Mouse (Mus musculus) lung, embryonic 14.5 days (tissue): ENCODE results near the gene Gm14851. TPM values are rescaled to one million over a fixed set of nuclear protein-coding genes. Genes with fewer than 3 reads are reported as not detected.
"Not testable (repeated sequence)": the region's sequence is repeated elsewhere in the genome, so short reads cannot be mapped to it uniquely, and the experiment has no call there.

Experiments
- ATAC-seq: fragments of 200-750 bp; cut with Nextera tagmentation; 2 replicates; pipeline ENCODE4 v1.8.0; 2017; ENCODE audit warnings: mild to moderate bottlenecking, moderate TSS enrichment, moderate library complexity; ENCODE audit not compliant: insufficient read depth
- DNase-seq: peaks from one replicate; pipeline ENCODE4 v3.0.0-alpha.2; 2015
- H3K27ac ChIP-seq: fragments of 300-500 bp; sonication (generic); 2 replicates; pipeline ENCODE4 v1.5.1; 2014; ENCODE audit warnings: low read depth, mild to moderate bottlenecking, moderate library complexity
- H3K27me3 ChIP-seq: fragments of 300-500 bp; sonication (generic); 2 replicates; pipeline ENCODE4 v1.6.1; 2014; ENCODE audit warnings: low read length, control low read depth; ENCODE audit not compliant: insufficient read depth
- H3K36me3 ChIP-seq: fragments of 300-500 bp; sonication (generic); 2 replicates; pipeline ENCODE4 v1.6.1; 2014; ENCODE audit warnings: control low read depth; ENCODE audit not compliant: insufficient read depth
- H3K4me1 ChIP-seq: fragments of 300-500 bp; sonication (generic); 2 replicates; pipeline ENCODE4 v1.6.1; 2014; ENCODE audit warnings: antibody characterized with exemption, control low read depth; ENCODE audit not compliant: insufficient read depth
- H3K4me2 ChIP-seq: fragments of 300-500 bp; sonication (generic); 2 replicates; pipeline ENCODE4 v1.6.1; 2014; ENCODE audit warnings: mild to moderate bottlenecking
- H3K4me3 ChIP-seq: fragments of 300-500 bp; sonication (generic); 2 replicates; pipeline ENCODE4 v1.5.1; 2014; ENCODE audit warnings: low read depth, low read length
- H3K9ac ChIP-seq: fragments of 300-500 bp; sonication (generic); 2 replicates; pipeline ENCODE4 v1.6.1; 2014
- H3K9me3 ChIP-seq: fragments of 300-500 bp; sonication (generic); 2 replicates; pipeline ENCODE4 v1.6.1; 2016; ENCODE audit warnings: low read depth, low read length, control low read depth
- CTCF ChIP-seq: IDR thresholded peaks from 2 replicates; pipeline ENCODE4 v1.5.1; 2016; ENCODE audit warnings: antibody characterized with exemption, low read depth
- WGBS: fragments of 180-500 bp; shearing (Covaris S2); extraction: QIAGEN DNeasy Blood & Tissue Kit; methylation state at CpG from one replicate; pipeline ENCODE4 v1.1.7; 2014; 5-methylcytosine and 5-hydroxymethylcytosine counted together
- polyA plus RNA-seq: library from polyadenylated mRNA; unstranded; fragments of >200 nt; fragmentation: Nextera tagmentation; extraction: Ambion mirVana; gene quantifications from 2 replicates; pipeline ENCODE4 v1.2.1, GENCODE M21; 2014

Gene Gm14851
- not detected in 2 replicates for polyA plus RNA-seq

DNA sequence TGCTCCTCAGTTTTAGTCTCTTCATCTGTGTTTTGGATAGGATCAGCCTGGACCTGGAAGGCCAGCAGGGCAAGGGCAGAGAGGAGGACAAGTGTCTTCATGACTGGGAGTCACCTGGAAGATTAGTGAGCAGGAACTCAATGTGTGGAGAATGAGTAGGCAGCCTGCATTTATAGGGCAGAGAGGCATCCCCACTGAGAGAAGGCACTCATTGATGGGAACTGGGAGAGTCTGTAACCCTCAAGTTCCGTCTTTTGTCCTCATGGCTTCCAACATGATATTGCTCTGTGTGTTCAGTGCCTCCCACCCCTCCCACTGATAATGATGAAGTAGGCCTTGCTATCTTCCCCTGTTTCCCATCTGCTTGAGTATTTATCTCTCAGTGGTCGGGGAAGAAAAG, at the start of gene Gm14851:
Gm14851 (minus strand) TSS at position 101 of the 400 bp plus-strand sequence.
- not testable (repeated sequence) for ATAC-seq, H3K9me3 ChIP-seq, H3K27me3 ChIP-seq, DNase-seq, H3K4me1 ChIP-seq, H3K4me3 ChIP-seq, H3K4me2 ChIP-seq, H3K27ac ChIP-seq, H3K9ac ChIP-seq, H3K36me3 ChIP-seq
- no CpG with 5 or more reads among the region's 2 CpGs for WGBS

GRCm38 (mm10) chr8:21134342-21134741, 38.5 kb upstream of the Gm14851 start, which contains the start of gene Defa30:
Gene Defa30 (plus strand): TSS chr8:21134642.
- not testable (repeated sequence) for H3K9ac ChIP-seq, H3K9me3 ChIP-seq, H3K4me1 ChIP-seq, H3K4me3 ChIP-seq, DNase-seq, H3K27ac ChIP-seq, H3K27me3 ChIP-seq, H3K4me2 ChIP-seq, ATAC-seq, H3K36me3 ChIP-seq
- 50% methylated on average over 3 of the region's 3 CpGs for WGBS

GRCm38 (mm10) chr8:21093106-21093505, 2.7 kb downstream of the Gm14851 start:
- Histone ChIP-seq H3K4me2 (no peak overlapping the region), H3K9ac (no peak overlapping the region), H3K4me3 (no peak overlapping the region), H3K4me1 (no peaks in the 10 kb centered on the region), H3K27ac (no peak overlapping the region), H3K27me3 (no peaks in the 10 kb centered on the region), H3K9me3 (no peaks in the 10 kb centered on the region), H3K36me3 (no peaks in the 10 kb centered on the region)
- DNase-seq (peak; percentile 24), ATAC-seq (no peak)
- TF ChIP-seq CTCF, result peak; percentile 16; the same call in 1 of the 2 replicates
- 32% methylated on average over 4 of the region's 4 CpGs for WGBS

GRCm38 (mm10) chr8:21084142-21084541, 11.7 kb downstream of the Gm14851 start, which contains the start of gene Defa25:
Gene Defa25 (plus strand): TSS chr8:21084442.
- not testable (repeated sequence) for H3K4me2 ChIP-seq, H3K4me3 ChIP-seq, H3K36me3 ChIP-seq, H3K4me1 ChIP-seq, H3K27me3 ChIP-seq, ATAC-seq, H3K9ac ChIP-seq, H3K27ac ChIP-seq, DNase-seq, H3K9me3 ChIP-seq

GRCm38 (mm10) chr8:21064738-21065137, 31.1 kb downstream of the Gm14851 start, which contains the start of gene Defa35:
Gene Defa35 (plus strand): TSS chr8:21065038.
- 73% methylated on average over 1 of the region's 1 CpGs for WGBS
- H3K4me3 ChIP-seq, H3K9me3 ChIP-seq, H3K27me3 ChIP-seq, H3K4me2 ChIP-seq, H3K36me3 ChIP-seq, H3K27ac ChIP-seq, H3K9ac ChIP-seq, DNase-seq, H3K4me1 ChIP-seq, ATAC-seq: not testable (repeated sequence)

DNA sequence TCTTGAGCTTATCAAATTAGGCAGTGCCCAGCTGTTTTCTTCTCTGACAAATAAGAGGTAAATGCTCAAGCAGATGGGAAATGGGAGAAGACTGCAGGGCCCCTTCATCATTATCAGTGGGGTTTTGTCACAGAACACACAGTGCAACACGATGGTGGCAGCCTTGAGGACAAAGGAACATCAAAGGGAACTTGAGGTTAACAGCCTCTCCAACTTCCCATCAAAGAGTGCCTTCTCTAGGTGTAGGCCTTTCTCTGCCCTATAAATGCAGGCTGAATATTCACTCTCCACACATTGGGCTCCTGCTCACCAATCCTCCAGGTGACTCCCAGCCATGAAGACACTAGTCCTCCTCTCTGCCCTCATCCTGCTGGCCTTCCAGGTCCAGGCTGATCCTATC, 41.1 kb downstream of the Gm14851 start, which contains the start of gene Defa23:
Defa23 (plus strand) TSS at position 301 of the 400 bp plus-strand sequence.
- no CpG with 5 or more reads among the region's 1 CpGs for WGBS
- H3K4me2 ChIP-seq, result not testable (repeated sequence)

More for the DNA sequence above, 41.1 kb downstream of the Gm14851 start, which contains the start of gene Defa23:
- ATAC-seq, H3K4me3 ChIP-seq, H3K9ac ChIP-seq, H3K4me1 ChIP-seq, H3K9me3 ChIP-seq, H3K27ac ChIP-seq, DNase-seq, H3K27me3 ChIP-seq, H3K36me3 ChIP-seq: not testable (repeated sequence)

Other genes starting within 250 kb of the Gm14851 start
- gene Defb33, start 203.4 kb downstream of the Gm14851 start, polyA plus RNA-seq, result not detected in 2 replicates
- gene Gm15056, start 193.4 kb downstream of the Gm14851 start, polyA plus RNA-seq, result not detected in 2 replicates
- gene Gm6040, start 174.0 kb downstream of the Gm14851 start, polyA plus RNA-seq, result not detected in 2 replicates
- gene AY761185, start 151.3 kb downstream of the Gm14851 start, polyA plus RNA-seq, result not detected in 2 replicates
- not detected in 2 replicates for gene Defa21, start 70.5 kb downstream of the Gm14851 start, polyA plus RNA-seq
- not detected in 2 replicates for gene Defa23, start 41.0 kb downstream of the Gm14851 start, polyA plus RNA-seq
- not detected in 2 replicates for gene Defa35, start 31.0 kb downstream of the Gm14851 start, polyA plus RNA-seq
- gene Defa25, start 11.6 kb downstream of the Gm14851 start, polyA plus RNA-seq, result not detected in 2 replicates
- not detected in 2 replicates for gene Defa30, start 38.6 kb upstream of the Gm14851 start, polyA plus RNA-seq
- gene Defa22, start 66.2 kb upstream of the Gm14851 start, polyA plus RNA-seq, result not detected in 2 replicates
- gene Defa31, start 95.6 kb upstream of the Gm14851 start, polyA plus RNA-seq, result not detected in 2 replicates
- gene Gm15293, start 105.5 kb upstream of the Gm14851 start, polyA plus RNA-seq, result not detected in 2 replicates
- not detected in 2 replicates for gene Gm15292, start 153.7 kb upstream of the Gm14851 start, polyA plus RNA-seq
- gene Defa27, start 219.5 kb upstream of the Gm14851 start, polyA plus RNA-seq, result not detected in 2 replicates
- not detected in 2 replicates for gene Defa29, start 231.0 kb upstream of the Gm14851 start, polyA plus RNA-seq